Mouse (Mus musculus): ENCODE data around the gene Sycp2.

Sycp2 gene

GRCm38 (mm10) chr2:178303453-178304187 lies 103.9 kb downstream of the Sycp2 start:
- no peak for DNase-seq (ENCODE audit: low read depth, low spot score)
